Mouse (Mus musculus) liver, postnatal 0 days (tissue): ENCODE results near the gene Clec4a1. TPM values are rescaled to one million over a fixed set of nuclear protein-coding genes. Genes with fewer than 3 reads are reported as not detected.

Experiments
- ATAC-seq: fragments of 200-750 bp; cut with Nextera tagmentation; 2 replicates; pipeline ENCODE4 v1.8.0; 2017; ENCODE audit warnings: mild to moderate bottlenecking, moderate library complexity
- DNase-seq: peaks from one replicate; pipeline ENCODE4 v3.0.0-alpha.2; 2016
- H3K27ac ChIP-seq: fragments of 300-500 bp; sonication (generic); 2 replicates; pipeline ENCODE4 v1.5.1; 2014; ENCODE audit warnings: antibody characterized with exemption, moderate library complexity, mild to moderate bottlenecking, low read depth
- H3K27me3 ChIP-seq: fragments of 300-500 bp; sonication (generic); 2 replicates; pipeline ENCODE4 v1.6.1; 2014; ENCODE audit warnings: low read length, control low read depth, mixed read lengths; ENCODE audit not compliant: insufficient read depth
- H3K36me3 ChIP-seq: fragments of 300-500 bp; sonication (generic); replicated peaks from 2 replicates; pipeline ENCODE4 v1.6.1; 2014; ENCODE audit warnings: mild to moderate bottlenecking, control low read depth, low read length, moderate library complexity, mixed read lengths; ENCODE audit not compliant: insufficient read depth
- H3K4me1 ChIP-seq: fragments of 300-500 bp; sonication (generic); 2 replicates; pipeline ENCODE4 v1.6.1; 2014; ENCODE audit warnings: antibody characterized with exemption, mild to moderate bottlenecking, control low read depth; ENCODE audit not compliant: insufficient read depth
- H3K4me2 ChIP-seq: fragments of 300-500 bp; sonication (generic); 2 replicates; pipeline ENCODE4 v1.6.1; 2014; ENCODE audit warnings: low read depth, mild to moderate bottlenecking, low read length, moderate library complexity, mixed read lengths
- H3K4me3 ChIP-seq: fragments of 300-500 bp; sonication (generic); 2 replicates; pipeline ENCODE4 v1.5.1; 2014; ENCODE audit warnings: low read depth, low read length
- H3K9ac ChIP-seq: fragments of 300-500 bp; sonication (generic); replicated peaks from 2 replicates; pipeline ENCODE4 v1.6.1; 2014; ENCODE audit warnings: mild to moderate bottlenecking, moderate library complexity
- H3K9me3 ChIP-seq: fragments of 300-500 bp; sonication (generic); 2 replicates; pipeline ENCODE4 v1.6.1; 2016; ENCODE audit warnings: mild to moderate bottlenecking, control low read depth, low read length, mixed read lengths
- CTCF ChIP-seq: sonication (generic); IDR thresholded peaks from 2 replicates; pipeline ENCODE4 v1.5.1; 2016; ENCODE audit warnings: antibody characterized with exemption, low read depth
- EP300 ChIP-seq: IDR thresholded peaks from 2 replicates; pipeline ENCODE4 v1.6.1; 2016; ENCODE audit warnings: antibody characterized with exemption, low read depth, mild to moderate bottlenecking
- WGBS: fragments of 180-500 bp; shearing (Covaris S2); extraction: QIAGEN DNeasy Blood & Tissue Kit; methylation state at CpG from one replicate; pipeline ENCODE4 v1.1.7; 2014; ENCODE audit not compliant: insufficient replicate concordance; 5-methylcytosine and 5-hydroxymethylcytosine counted together
- polyA plus RNA-seq: library from polyadenylated mRNA; unstranded; fragments of >200 nt; fragmentation: Nextera tagmentation; extraction: Ambion mirVana; gene quantifications from 2 replicates; pipeline ENCODE4 v1.2.1, GENCODE M21; 2015

The Clec4a1 gene
- polyA plus RNA-seq, 1 experiment from 2014 or later, result 6.4 TPM

GRCm38 (mm10) chr6:122934845-122935244 is 13.2 kb downstream of the Clec4a1 start:
- H3K4me1 ChIP-seq, result no peaks in the 10 kb centered on the region
- 71% methylated on average over 3 of the region's 3 CpGs for WGBS
- no peaks in the 10 kb centered on the region for H3K27me3 ChIP-seq
- 0 out of 2 replicates have a peak, but pooled peaks have one; percentile 19 for ATAC-seq
- H3K9me3 ChIP-seq, result no peaks in the 10 kb centered on the region
- H3K4me2 ChIP-seq, result no peak overlapping the region
- no peak for TF ChIP-seq CTCF
- TF ChIP-seq EP300, result no peak
- DNase-seq, result no peak
- H3K27ac ChIP-seq, result no peak overlapping the region
- no peaks in the 10 kb centered on the region for H3K36me3 ChIP-seq
- no peak overlapping the region for H3K9ac ChIP-seq
- H3K4me3 ChIP-seq, result no peak overlapping the region

GRCm38 (mm10) chr6:122939618-122940017 is 18.0 kb downstream of the Clec4a1 start:
- DNase-seq (no peak), ATAC-seq (no peak)
- H3K9me3 ChIP-seq, result no peaks in the 10 kb centered on the region
- no peak overlapping the region for H3K9ac ChIP-seq
- no peaks in the 10 kb centered on the region for H3K27me3 ChIP-seq
- 68% methylated on average over 5 of the region's 5 CpGs for WGBS
- no peak for TF ChIP-seq EP300
- no peak for TF ChIP-seq CTCF
- no peaks in the 10 kb centered on the region for H3K4me1 ChIP-seq
- H3K27ac ChIP-seq, result no peak overlapping the region
- H3K4me2 ChIP-seq, result no peak overlapping the region
- no peaks in the 10 kb centered on the region for H3K36me3 ChIP-seq
- no peak overlapping the region for H3K4me3 ChIP-seq

- H3K27me3 ChIP-seq, result no peaks in the 10 kb centered on the region
- 56% methylated on average over 2 of the region's 2 CpGs for WGBS
- DNase-seq, result no peak
- H3K4me1 ChIP-seq, result no peaks in the 10 kb centered on the region
- H3K9me3 ChIP-seq, result no peaks in the 10 kb centered on the region; the same call in 1 of the 2 replicates
- no peak overlapping the region for H3K9ac ChIP-seq
- H3K4me3 ChIP-seq, result no peak overlapping the region
- no peaks in the 10 kb centered on the region for H3K36me3 ChIP-seq
- H3K27ac ChIP-seq, result no peak overlapping the region
- no peak for ATAC-seq
- no peak for TF ChIP-seq CTCF
- no peak for TF ChIP-seq EP300
- H3K4me2 ChIP-seq, result no peak overlapping the region
These were observed 25.1 kb downstream of the Clec4a1 start for GRCm38 (mm10) chr6:122946760-122947159.

- WGBS, result 53% methylated on average over 8 of the region's 8 CpGs
- DNase-seq (peak; percentile 18), ATAC-seq (peak; percentile 57)
- no peaks in the 10 kb centered on the region; the same call in 1 of the 2 replicates for H3K9me3 ChIP-seq
- TF ChIP-seq CTCF, result no peak
- no peak for TF ChIP-seq EP300
- H3K4me2 ChIP-seq, result no peak within 1 kb of the TSS
- H3K4me1 ChIP-seq, result no peaks in the 10 kb centered on the region
- H3K27me3 ChIP-seq, result no peaks in the 10 kb centered on the region
- H3K9ac ChIP-seq, result no peak within 1 kb of the TSS
- H3K36me3 ChIP-seq, result no peaks in the 10 kb centered on the region
- no peak within 1 kb of the TSS for H3K4me3 ChIP-seq
- H3K27ac ChIP-seq, result no peak within 1 kb of the TSS
These were observed 30.8 kb downstream of the Clec4a1 start, which contains the start of gene Clec4a3 for GRCm38 (mm10) chr6:122952401-122952800. Gene Clec4a3 (plus strand): TSS chr6:122952515.

- Histone ChIP-seq H3K4me1 (no peaks in the 10 kb centered on the region), H3K9ac (no peak overlapping the region), H3K9me3 (no peaks in the 10 kb centered on the region), H3K4me3 (no peak overlapping the region), H3K36me3 (no peaks in the 10 kb centered on the region), H3K27ac (no peak overlapping the region), H3K4me2 (no peak overlapping the region), H3K27me3 (no peaks in the 10 kb centered on the region)
- ATAC-seq (no peak), DNase-seq (no peak)
- WGBS, result 62% methylated on average over 2 of the region's 2 CpGs
- TF ChIP-seq EP300 (no peak), CTCF (peak; percentile 34)
These were observed 42.9 kb downstream of the Clec4a1 start for GRCm38 (mm10) chr6:122964562-122964961.

GRCm38 (mm10) chr6:122969048-122969447 is 47.4 kb downstream of the Clec4a1 start:
- H3K36me3 ChIP-seq, result no peaks in the 10 kb centered on the region
- ATAC-seq, result no peak
- no peak for DNase-seq
- no peak overlapping the region for H3K9ac ChIP-seq
- H3K27ac ChIP-seq, result no peak overlapping the region
- H3K4me3 ChIP-seq, result no peak overlapping the region
- 67% methylated on average over 2 of the region's 2 CpGs for WGBS
- no peaks in the 10 kb centered on the region for H3K4me1 ChIP-seq
- TF ChIP-seq EP300 (no peak), CTCF (no peak)
- no peaks in the 10 kb centered on the region for H3K27me3 ChIP-seq
- no peaks in the 10 kb centered on the region for H3K9me3 ChIP-seq
- no peak overlapping the region for H3K4me2 ChIP-seq

Other genes with a start within 250 kb of the Clec4a1 start
- not detected in 2 replicates for gene Nanog, start 214.4 kb upstream of the Clec4a1 start, polyA plus RNA-seq
- 7.3 and 8.5 TPM in 2 replicates for gene Slc2a3, start 120.2 kb upstream of the Clec4a1 start, polyA plus RNA-seq
- 1.0 and 1.2 TPM in 2 replicates for gene Foxj2, start 101.9 kb upstream of the Clec4a1 start, polyA plus RNA-seq
- gene C3ar1, start 65.7 kb upstream of the Clec4a1 start, polyA plus RNA-seq, result 1.8 and 2.1 TPM in 2 replicates
- gene Necap1, start 47.4 kb upstream of the Clec4a1 start, polyA plus RNA-seq, result 18.5 and 19.6 TPM in 2 replicates
- gene Clec4a3, start 30.7 kb downstream of the Clec4a1 start, polyA plus RNA-seq, result 8.2 and 9.3 TPM in 2 replicates
- gene Clec4a4, start 68.5 kb downstream of the Clec4a1 start, polyA plus RNA-seq, result 0.15 and 0.21 TPM in 2 replicates
- 0.15 and 0.25 TPM in 2 replicates for gene Clec4b1, start 128.1 kb downstream of the Clec4a1 start, polyA plus RNA-seq
- gene Clec4a2, start 184.6 kb downstream of the Clec4a1 start, polyA plus RNA-seq, result 20.4 and 20.6 TPM in 2 replicates